Mouse (Mus musculus): ENCODE results near the gene Erg. TPM values are rescaled to one million over a fixed set of nuclear protein-coding genes. Genes with fewer than 3 reads are reported as not detected.

The Erg gene
- polyA plus RNA-seq, 1 experiment from 2014 or later, result 1.4 TPM

DNA sequence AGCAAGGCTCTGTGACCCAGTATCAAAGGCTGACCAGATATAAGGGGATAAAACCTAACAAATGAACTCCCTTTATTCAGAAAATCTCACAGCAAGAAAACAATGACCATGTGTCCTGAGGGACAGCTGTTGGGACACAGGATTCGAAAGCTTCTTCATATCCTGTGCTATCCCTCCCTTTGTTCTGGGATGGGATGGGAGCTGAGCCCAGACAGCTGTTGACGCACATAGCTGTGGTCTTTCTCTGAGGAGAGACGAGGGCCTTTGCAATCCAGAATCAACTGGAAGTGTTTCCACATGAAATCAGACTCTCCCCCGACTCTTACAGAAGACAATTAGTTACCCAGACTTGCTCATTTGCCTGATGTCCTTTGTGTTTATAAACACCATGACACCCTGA lies 29.6 kb downstream of the Erg start:
- no peak overlapping the region for H3K4me2 ChIP-seq (ENCODE audit: low read length)
- no peak overlapping the region for H3K27ac ChIP-seq (ENCODE audit: low read length)
- H3K27me3 ChIP-seq (ENCODE audit: control insufficient read depth, insufficient read depth, low read depth, low read length), result no peaks in the 10 kb centered on the region
- 78% methylated on average over 4 of the region's 4 CpGs for WGBS
- H3K9me3 ChIP-seq (replicated peaks; ENCODE audit: control insufficient read depth, low read length, poor library complexity, severe bottlenecking), result no peaks in the 10 kb centered on the region
- no peak for ATAC-seq
- H3K36me3 ChIP-seq (ENCODE audit: control insufficient read depth, insufficient read depth, low read length), result no peaks in the 10 kb centered on the region
- H3K9ac ChIP-seq (ENCODE audit: low read depth, low read length), result no peak overlapping the region
- H3K4me1 ChIP-seq (ENCODE audit: control insufficient read depth, insufficient read depth, low read length), result no peaks in the 10 kb centered on the region
- no peak overlapping the region for H3K4me3 ChIP-seq (ENCODE audit: low read depth, low read length)

DNA sequence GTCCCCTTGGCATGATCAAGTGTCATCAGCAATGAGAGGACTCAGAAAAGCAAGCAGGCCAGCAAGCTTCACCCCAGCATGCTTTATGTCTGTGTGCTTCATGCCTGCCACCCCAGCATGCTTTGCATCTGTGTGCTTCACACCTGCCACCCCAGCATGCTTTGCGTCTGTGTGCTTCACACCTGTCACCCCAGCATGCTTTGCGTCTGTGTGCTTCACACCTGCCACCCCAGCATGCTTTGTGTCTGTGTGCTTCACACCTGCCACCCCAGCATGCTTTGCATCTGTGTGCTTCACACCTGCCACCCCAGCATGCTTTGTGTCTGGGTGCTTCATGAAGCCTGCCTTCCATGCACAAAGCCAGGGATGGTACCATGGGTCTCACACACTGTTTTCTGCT lies 33.3 kb downstream of the Erg start:
- Histone ChIP-seq H3K27me3 (ENCODE audit: control insufficient read depth, insufficient read depth, low read depth, low read length) (no peaks in the 10 kb centered on the region), H3K36me3 (ENCODE audit: control insufficient read depth, insufficient read depth, low read length) (no peaks in the 10 kb centered on the region), H3K4me3 (ENCODE audit: low read depth, low read length) (no peak overlapping the region), H3K4me2 (ENCODE audit: low read length) (no peak overlapping the region), H3K9ac (ENCODE audit: low read depth, low read length) (no peak overlapping the region), H3K4me1 (ENCODE audit: control insufficient read depth, insufficient read depth, low read length) (no peaks in the 10 kb centered on the region), H3K9me3 (replicated peaks; ENCODE audit: control insufficient read depth, low read length, poor library complexity, severe bottlenecking) (no peaks in the 10 kb centered on the region), H3K27ac (ENCODE audit: low read length) (no peak overlapping the region)
- ATAC-seq, result no peak
- 95% methylated on average over 2 of the region's 2 CpGs for WGBS

DNA sequence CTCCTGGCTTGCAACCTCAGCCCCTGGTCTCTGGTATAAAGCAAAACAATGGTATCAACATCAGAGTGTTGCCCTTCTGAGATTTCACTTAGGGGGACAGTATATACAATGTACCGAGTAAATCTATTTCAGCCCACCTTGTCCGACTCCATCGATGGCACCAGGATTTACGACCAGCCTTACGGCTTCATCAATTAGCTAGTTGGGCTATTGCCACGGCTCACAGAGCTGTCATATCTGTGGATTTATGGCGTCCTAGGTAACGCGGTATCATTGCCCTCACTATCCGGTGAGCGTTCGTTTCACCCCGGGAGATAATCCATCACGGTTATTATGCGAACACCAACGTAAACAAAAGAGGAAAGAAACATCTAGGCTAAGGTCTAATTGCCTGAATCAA lies 33.9 kb downstream of the Erg start:
- no peak for ATAC-seq
- H3K9ac ChIP-seq (ENCODE audit: low read depth, low read length), result no peak overlapping the region
- no peak overlapping the region for H3K4me2 ChIP-seq (ENCODE audit: low read length)
- no peaks in the 10 kb centered on the region for H3K27me3 ChIP-seq (ENCODE audit: control insufficient read depth, insufficient read depth, low read depth, low read length)
- no peak overlapping the region for H3K27ac ChIP-seq (ENCODE audit: low read length)
- no peaks in the 10 kb centered on the region for H3K4me1 ChIP-seq (ENCODE audit: control insufficient read depth, insufficient read depth, low read length)
- no peaks in the 10 kb centered on the region for H3K9me3 ChIP-seq (replicated peaks; ENCODE audit: control insufficient read depth, low read length, poor library complexity, severe bottlenecking)
- 60% methylated on average over 16 of the region's 16 CpGs for WGBS
- H3K36me3 ChIP-seq (ENCODE audit: control insufficient read depth, insufficient read depth, low read length), result no peaks in the 10 kb centered on the region
- H3K4me3 ChIP-seq (ENCODE audit: low read depth, low read length), result no peak overlapping the region

GRCm38 (mm10) chr16:95550496-95550895 lies 35.9 kb downstream of the Erg start:
- Histone ChIP-seq H3K36me3 (ENCODE audit: control insufficient read depth, insufficient read depth, low read length) (no peaks in the 10 kb centered on the region), H3K27ac (ENCODE audit: low read length) (no peak overlapping the region), H3K4me1 (ENCODE audit: control insufficient read depth, insufficient read depth, low read length) (no peaks in the 10 kb centered on the region), H3K9ac (ENCODE audit: low read depth, low read length) (no peak overlapping the region), H3K4me3 (ENCODE audit: low read depth, low read length) (no peak overlapping the region), H3K4me2 (ENCODE audit: low read length) (no peak overlapping the region), H3K9me3 (replicated peaks; ENCODE audit: control insufficient read depth, low read length, poor library complexity, severe bottlenecking) (no peaks in the 10 kb centered on the region), H3K27me3 (ENCODE audit: control insufficient read depth, insufficient read depth, low read depth, low read length) (no peaks in the 10 kb centered on the region)
- WGBS, result 96% methylated on average over 5 of the region's 5 CpGs
- no peak for ATAC-seq

GRCm38 (mm10) chr16:95544753-95545152 lies 41.6 kb downstream of the Erg start:
- no peak overlapping the region for H3K4me2 ChIP-seq (ENCODE audit: low read length)
- no peaks in the 10 kb centered on the region for H3K9me3 ChIP-seq (replicated peaks; ENCODE audit: control insufficient read depth, low read length, poor library complexity, severe bottlenecking)
- no peak overlapping the region for H3K4me3 ChIP-seq (ENCODE audit: low read depth, low read length)
- no peak overlapping the region for H3K27ac ChIP-seq (ENCODE audit: low read length)
- no peaks in the 10 kb centered on the region for H3K27me3 ChIP-seq (ENCODE audit: control insufficient read depth, insufficient read depth, low read depth, low read length)
- H3K4me1 ChIP-seq (ENCODE audit: control insufficient read depth, insufficient read depth, low read length), result 0 out of 2 replicates have a peak, but pooled peaks cover 2% of the 10 kb centered on the region
- no peak overlapping the region for H3K9ac ChIP-seq (ENCODE audit: low read depth, low read length)
- WGBS, result 87% methylated on average over 5 of the region's 5 CpGs
- ATAC-seq, result no peak
- no peaks in the 10 kb centered on the region for H3K36me3 ChIP-seq (ENCODE audit: control insufficient read depth, insufficient read depth, low read length)

DNA sequence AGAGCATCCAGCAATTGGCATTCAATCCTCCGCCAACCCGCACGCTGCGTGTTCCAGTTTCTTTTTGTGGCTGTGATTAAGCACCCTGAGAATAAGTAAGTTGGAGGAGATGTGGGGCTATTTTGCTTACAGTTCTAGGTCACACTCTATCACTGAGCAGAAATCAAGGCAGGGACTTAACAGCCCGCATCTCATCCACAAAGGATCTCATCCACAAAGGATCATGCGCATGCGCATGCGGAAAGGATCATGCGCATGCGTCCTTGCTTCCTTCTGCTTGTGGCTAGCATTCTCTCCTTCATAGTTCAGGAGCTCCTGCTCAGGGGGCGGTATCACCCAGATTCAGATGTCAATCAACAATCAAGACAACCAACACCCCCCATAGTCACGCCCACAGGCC lies 42.9 kb downstream of the Erg start:
- Histone ChIP-seq H3K4me2 (ENCODE audit: low read length) (no peak overlapping the region), H3K27ac (ENCODE audit: low read length) (no peak overlapping the region; the same call in 1 of the 2 replicates), H3K4me1 (ENCODE audit: control insufficient read depth, insufficient read depth, low read length) (0 out of 2 replicates have a peak, but pooled peaks cover 2% of the 10 kb centered on the region), H3K4me3 (ENCODE audit: low read depth, low read length) (no peak overlapping the region), H3K9me3 (replicated peaks; ENCODE audit: control insufficient read depth, low read length, poor library complexity, severe bottlenecking) (no peaks in the 10 kb centered on the region), H3K27me3 (ENCODE audit: control insufficient read depth, insufficient read depth, low read depth, low read length) (no peaks in the 10 kb centered on the region), H3K9ac (ENCODE audit: low read depth, low read length) (no peak overlapping the region), H3K36me3 (ENCODE audit: control insufficient read depth, insufficient read depth, low read length) (no peaks in the 10 kb centered on the region)
- 79% methylated on average over 12 of the region's 12 CpGs for WGBS
- no peak for ATAC-seq

GRCm38 (mm10) chr16:95535151-95535550 lies 51.2 kb downstream of the Erg start:
- ATAC-seq, result no peak
- H3K9ac ChIP-seq (ENCODE audit: low read depth, low read length), result no peak overlapping the region
- H3K9me3 ChIP-seq (replicated peaks; ENCODE audit: control insufficient read depth, low read length, poor library complexity, severe bottlenecking), result no peaks in the 10 kb centered on the region
- H3K4me3 ChIP-seq (ENCODE audit: low read depth, low read length), result no peak overlapping the region
- no peak overlapping the region for H3K27ac ChIP-seq (ENCODE audit: low read length)
- no peaks in the 10 kb centered on the region for H3K27me3 ChIP-seq (ENCODE audit: control insufficient read depth, insufficient read depth, low read depth, low read length)
- WGBS, result 86% methylated on average over 3 of the region's 3 CpGs
- H3K4me2 ChIP-seq (ENCODE audit: low read length), result no peak overlapping the region
- no peaks in the 10 kb centered on the region for H3K36me3 ChIP-seq (ENCODE audit: control insufficient read depth, insufficient read depth, low read length)
- H3K4me1 ChIP-seq (ENCODE audit: control insufficient read depth, insufficient read depth, low read length), result no peaks in the 10 kb centered on the region

- Histone ChIP-seq H3K9me3 (replicated peaks; ENCODE audit: control insufficient read depth, low read length, poor library complexity, severe bottlenecking) (no peaks in the 10 kb centered on the region), H3K36me3 (ENCODE audit: control insufficient read depth, insufficient read depth, low read length) (no peaks in the 10 kb centered on the region), H3K9ac (ENCODE audit: low read depth, low read length) (no peak overlapping the region), H3K4me3 (ENCODE audit: low read depth, low read length) (no peak overlapping the region), H3K4me1 (ENCODE audit: control insufficient read depth, insufficient read depth, low read length) (no peaks in the 10 kb centered on the region), H3K27me3 (ENCODE audit: control insufficient read depth, insufficient read depth, low read depth, low read length) (no peaks in the 10 kb centered on the region), H3K27ac (ENCODE audit: low read length) (0 out of 2 replicates have a peak overlapping the region, but pooled peaks have one; percentile 33), H3K4me2 (ENCODE audit: low read length) (no peak overlapping the region)
- 72% methylated on average over 13 of the region's 13 CpGs for WGBS
- no peak for ATAC-seq
These were observed 53.9 kb downstream of the Erg start for GRCm38 (mm10) chr16:95532387-95533077.

- H3K9ac ChIP-seq (ENCODE audit: low read depth, low read length), result no peak overlapping the region
- no peak overlapping the region for H3K4me2 ChIP-seq (ENCODE audit: low read length)
- no peaks in the 10 kb centered on the region for H3K9me3 ChIP-seq (replicated peaks; ENCODE audit: control insufficient read depth, low read length, poor library complexity, severe bottlenecking)
- ATAC-seq, result no peak
- H3K4me1 ChIP-seq (ENCODE audit: control insufficient read depth, insufficient read depth, low read length), result no peaks in the 10 kb centered on the region
- no peaks in the 10 kb centered on the region for H3K36me3 ChIP-seq (ENCODE audit: control insufficient read depth, insufficient read depth, low read length)
- 93% methylated on average over 2 of the region's 2 CpGs for WGBS
- H3K27me3 ChIP-seq (ENCODE audit: control insufficient read depth, insufficient read depth, low read depth, low read length), result no peaks in the 10 kb centered on the region
- no peak overlapping the region for H3K4me3 ChIP-seq (ENCODE audit: low read depth, low read length)
- no peak overlapping the region for H3K27ac ChIP-seq (ENCODE audit: low read length)
These were observed 58.8 kb downstream of the Erg start for GRCm38 (mm10) chr16:95527561-95527960.
